In the genomic region with DNA sequence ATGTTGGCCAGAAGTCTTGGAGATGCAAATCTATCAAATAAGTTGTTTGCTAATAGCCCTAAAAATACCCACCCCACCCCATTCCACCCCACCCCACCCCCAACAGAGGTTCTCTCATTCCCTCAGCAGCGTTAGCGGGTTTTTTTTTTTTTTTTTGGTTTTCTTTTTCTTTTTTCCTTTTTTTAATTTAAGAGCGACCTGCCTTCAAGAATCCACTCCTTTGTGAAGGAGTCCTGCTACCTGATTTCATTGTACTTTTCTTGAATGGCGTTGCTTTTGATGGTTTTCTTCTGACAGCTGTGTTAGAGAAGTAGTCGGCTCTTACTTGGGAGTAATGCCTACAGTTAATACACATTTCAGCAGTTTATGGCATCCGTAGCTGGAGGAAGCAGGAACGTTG, we compare ENCODE assay signal across 9 mouse cellular contexts. TPM values are rescaled to one million over a fixed set of nuclear protein-coding genes. Genes with fewer than 3 reads are reported as not detected.
DNase-seq lines count a peak whose midpoint lies in the region; ATAC-seq and TF ChIP-seq lines count a peak whose summit lies in the region.
"Had no signal": no experiment of that assay in that cellular context is flagged by ENCODE, and none has a peak within 500 bp of the region (broad histone marks: within the 10 kb centered on the region; RNA-seq: fewer than 3 reads in every experiment).

No protein-coding gene starts in this region.

- no peaks in the 10 kb centered on the region for H3K27me3 ChIP-seq in heart, embryonic 16.5 days (ENCODE audit: control insufficient read depth, insufficient read depth, low read length)
- H3K27me3 ChIP-seq in hindbrain, embryonic 16.5 days (replicated peaks; ENCODE audit: control insufficient read depth, insufficient read depth, low read length), result no peaks in the 10 kb centered on the region
- no peaks in the 10 kb centered on the region for H3K27me3 ChIP-seq in midbrain, embryonic 13.5 days
- H3K27me3 ChIP-seq: Patski had no signal

- 24% methylated on average over 7 of the region's 7 CpGs for WGBS in heart, embryonic 16.5 days
- WGBS in hindbrain, embryonic 16.5 days, result 29% methylated on average over 7 of the region's 7 CpGs
- 33% methylated on average over 7 of the region's 7 CpGs for WGBS in midbrain, embryonic 13.5 days

- peak overlapping the region; percentile 84 for H3K4me2 ChIP-seq in heart, embryonic 16.5 days (ENCODE audit: low read depth, low read length)
- H3K4me2 ChIP-seq in hindbrain, embryonic 16.5 days (ENCODE audit: low read length), result peak overlapping the region; percentile 66
- peak overlapping the region; percentile 93 for H3K4me2 ChIP-seq in midbrain, embryonic 13.5 days (replicated peaks)

- TF ChIP-seq POLR2A in bone marrow macrophage, adult 2 months (IDR thresholded peaks at IDR 0.05; ENCODE audit: borderline replicate concordance, low read depth, low read length), result no peak

- no peak for ATAC-seq in heart, embryonic 16.5 days (replicated peaks; ENCODE audit: extremely low read depth, insufficient read depth, low FRiP score)
- no peak for ATAC-seq in hindbrain, embryonic 16.5 days
- ATAC-seq in midbrain, embryonic 13.5 days, result no peak

- H3K36me3 ChIP-seq in heart, embryonic 16.5 days (ENCODE audit: control insufficient read depth, insufficient read depth), result peaks cover under 1% of the 10 kb centered on the region
- no peaks in the 10 kb centered on the region for H3K36me3 ChIP-seq in hindbrain, embryonic 16.5 days (ENCODE audit: control insufficient read depth, insufficient read depth, low read length)
- H3K36me3 ChIP-seq in midbrain, embryonic 13.5 days, result no peaks in the 10 kb centered on the region; the same call in 1 of the 2 replicates

- H3K9me3 ChIP-seq in heart, embryonic 16.5 days (replicated peaks; ENCODE audit: control insufficient read depth, low read length), result no peaks in the 10 kb centered on the region
- no peaks in the 10 kb centered on the region for H3K9me3 ChIP-seq in hindbrain, embryonic 16.5 days (ENCODE audit: control insufficient read depth, low read length)
- H3K9me3 ChIP-seq in midbrain, embryonic 13.5 days, result no peaks in the 10 kb centered on the region

- peaks cover 12% of the 10 kb centered on the region for H3K4me1 ChIP-seq in heart, embryonic 16.5 days (ENCODE audit: control insufficient read depth, insufficient read depth, low read length)
- peaks cover 37% of the 10 kb centered on the region for H3K4me1 ChIP-seq in bone marrow macrophage, adult 2 months (ENCODE audit: control insufficient read depth, insufficient read depth, low read length)
- H3K4me1 ChIP-seq in hindbrain, embryonic 16.5 days (ENCODE audit: control insufficient read depth, insufficient read depth, low read depth, low read length), result peaks cover 24% of the 10 kb centered on the region
- H3K4me1 ChIP-seq in midbrain, embryonic 13.5 days (replicated peaks), result peaks cover 35% of the 10 kb centered on the region

- TF ChIP-seq CTCF in bone marrow macrophage, adult 2 months (IDR thresholded peaks at IDR 0.05; ENCODE audit: low read depth, low read length), result no peak

- no peak overlapping the region; the same call in 1 of the 2 replicates for H3K27ac ChIP-seq in heart, embryonic 16.5 days (ENCODE audit: low read length)
- peak overlapping the region; percentile 78; the same call in 1 of the 2 replicates for H3K27ac ChIP-seq in bone marrow macrophage, adult 2 months (ENCODE audit: insufficient read depth, low read depth, low read length)
- H3K27ac ChIP-seq in hindbrain, embryonic 16.5 days (ENCODE audit: low read depth, low read length), result no peak overlapping the region
- no peak overlapping the region for H3K27ac ChIP-seq in midbrain, embryonic 13.5 days

- no peak for DNase-seq in heart, adult 18-20 months
- DNase-seq in urinary bladder, postnatal 10 days (ENCODE audit: low spot score), result no peak
- no peak for DNase-seq in thymus, postnatal 4 days
- DNase-seq in right cerebral cortex, postnatal 14 days, result no peak

- peak overlapping the region; percentile 96 for H3K9ac ChIP-seq in heart, embryonic 16.5 days (ENCODE audit: low read length)
- peak overlapping the region; percentile 92 for H3K9ac ChIP-seq in hindbrain, embryonic 16.5 days (ENCODE audit: low read depth, low read length)
- H3K9ac ChIP-seq in midbrain, embryonic 13.5 days (replicated peaks), result peak overlapping the region; percentile 86

- H3K4me3 ChIP-seq in heart, embryonic 16.5 days (ENCODE audit: low read length), result peak overlapping the region; percentile 93
- peak overlapping the region; percentile 97 for H3K4me3 ChIP-seq in bone marrow macrophage, adult 2 months (ENCODE audit: insufficient read depth, low read length)
- peak overlapping the region; percentile 98 for H3K4me3 ChIP-seq in hindbrain, embryonic 16.5 days (ENCODE audit: low read length)
- peak overlapping the region; percentile 96 for H3K4me3 ChIP-seq in midbrain, embryonic 13.5 days (replicated peaks)

RNA-seq across cellular contexts. Expression of a gene that starts 1.0 kb away (rescaled TPM):
- 54.3 and 54.4 TPM in 2 replicates for polyA plus RNA-seq in heart, embryonic 16.5 days (2015; fragmentation: Nextera tagmentation; extraction: Ambion mirVana)
- 10 to 100 TPM; 82.6 to 82.8 TPM for total RNA-seq in heart, adult 18-20 months (2021)
- polyA plus RNA-seq in bone marrow macrophage, adult 2 months (2012; ENCODE audit: insufficient read depth, insufficient read length, missing spikeins), result 22.1 and 22.2 TPM in 2 replicates
- 51.3 and 52.6 TPM in 2 replicates for polyA plus RNA-seq in hindbrain, embryonic 16.5 days (2015; fragmentation: Nextera tagmentation; extraction: Ambion mirVana)
- polyA plus RNA-seq in midbrain, embryonic 13.5 days (2015; fragmentation: Nextera tagmentation; extraction: Ambion mirVana), result 41.7 and 49.2 TPM in 2 replicates

RNA-seq across cellular contexts. Expression of a gene that starts 4.3 kb away (rescaled TPM):
- 54.8 and 61.8 TPM in 2 replicates for polyA plus RNA-seq in heart, embryonic 16.5 days (2015; fragmentation: Nextera tagmentation; extraction: Ambion mirVana)
- total RNA-seq in heart, adult 18-20 months (2021), result 10 to 100 TPM; 36.2 to 40.6 TPM
- 43.8 and 51.6 TPM in 2 replicates for polyA plus RNA-seq in bone marrow macrophage, adult 2 months (2012; ENCODE audit: insufficient read depth, insufficient read length, missing spikeins)
- 85.6 and 92.1 TPM in 2 replicates for polyA plus RNA-seq in hindbrain, embryonic 16.5 days (2015; fragmentation: Nextera tagmentation; extraction: Ambion mirVana)
- polyA plus RNA-seq in midbrain, embryonic 13.5 days (2015; fragmentation: Nextera tagmentation; extraction: Ambion mirVana), result 107 and 109 TPM in 2 replicates

RNA-seq across cellular contexts. Expression of a gene that starts 46.1 kb away (rescaled TPM):
- polyA plus RNA-seq in heart, embryonic 16.5 days (2015; fragmentation: Nextera tagmentation; extraction: Ambion mirVana), result 154 and 172 TPM in 2 replicates
- total RNA-seq in heart, adult 18-20 months (2021), result 10 to 100 TPM; 20.3 to 22.7 TPM
- polyA plus RNA-seq in bone marrow macrophage, adult 2 months (2012; ENCODE audit: insufficient read depth, insufficient read length, missing spikeins), result 36.8 and 46.8 TPM in 2 replicates
- polyA plus RNA-seq in hindbrain, embryonic 16.5 days (2015; fragmentation: Nextera tagmentation; extraction: Ambion mirVana), result 134 and 147 TPM in 2 replicates
- 172 and 175 TPM in 2 replicates for polyA plus RNA-seq in midbrain, embryonic 13.5 days (2015; fragmentation: Nextera tagmentation; extraction: Ambion mirVana)

RNA-seq across cellular contexts. Expression of a gene that starts 48.1 kb away (rescaled TPM):
- polyA plus RNA-seq in heart, embryonic 16.5 days (2015; fragmentation: Nextera tagmentation; extraction: Ambion mirVana), result 13.0 and 13.4 TPM in 2 replicates
- 10 to 100 TPM; 10.9 to 13.4 TPM for total RNA-seq in heart, adult 18-20 months (2021)
- polyA plus RNA-seq in bone marrow macrophage, adult 2 months (2012; ENCODE audit: insufficient read depth, insufficient read length, missing spikeins), result 10.7 and 12.4 TPM in 2 replicates
- 9.1 and 9.4 TPM in 2 replicates for polyA plus RNA-seq in hindbrain, embryonic 16.5 days (2015; fragmentation: Nextera tagmentation; extraction: Ambion mirVana)
- polyA plus RNA-seq in midbrain, embryonic 13.5 days (2015; fragmentation: Nextera tagmentation; extraction: Ambion mirVana), result 11.9 and 12.3 TPM in 2 replicates
